19 mouse cellular contexts compared by ENCODE assay signal in genomic region chr6:84441721-84442480, GRCm38 (mm10).
DNase-seq lines count a peak whose midpoint lies in the region; ATAC-seq and TF ChIP-seq lines count a peak whose summit lies in the region.
"Had no signal": no experiment of that assay in that cellular context is flagged by ENCODE, and none has a peak within 500 bp of the region (broad histone marks: within the 10 kb centered on the region; RNA-seq: fewer than 3 reads in every experiment).

No protein-coding gene starts in this region.

- ATAC-seq in forebrain, embryonic 13.5 days = no peak
- no peak for ATAC-seq in forebrain, embryonic 12.5 days (ENCODE audit: low FRiP score)
- ATAC-seq in hindbrain, embryonic 11.5 days (ENCODE audit: low FRiP score) = no peak
- ATAC-seq: CD4-positive, CD25-positive, alpha-beta regulatory T cell, adult 4 months; forebrain, embryonic 15.5 days had no signal

- no peak for TF ChIP-seq CTCF in layer of hippocampus, adult 2 months (conservative IDR thresholded peaks at IDR 0.05)

- H3K27ac ChIP-seq in forebrain, embryonic 13.5 days = peak overlapping the region; percentile 14; the same call in 1 of the 2 replicates
- H3K27ac ChIP-seq in forebrain, embryonic 12.5 days = no peak overlapping the region
- H3K27ac ChIP-seq in layer of hippocampus, adult 2 months = peak overlapping the region; percentile 48; the same call in 1 of the 2 replicates
- no peak overlapping the region for H3K27ac ChIP-seq in hindbrain, embryonic 11.5 days (ENCODE audit: low read depth, low read length)
- H3K27ac ChIP-seq: forebrain, embryonic 15.5 days; hindbrain, embryonic 14.5 days had no signal

- no peaks in the 10 kb centered on the region for H3K27me3 ChIP-seq in forebrain, embryonic 13.5 days
- no peaks in the 10 kb centered on the region for H3K27me3 ChIP-seq in forebrain, embryonic 12.5 days
- no peaks in the 10 kb centered on the region for H3K27me3 ChIP-seq in hindbrain, embryonic 11.5 days (ENCODE audit: control insufficient read depth, insufficient read depth, low read length)
- H3K27me3 ChIP-seq: forebrain, embryonic 15.5 days had no signal

- peaks cover 7% of the 10 kb centered on the region; the same call in 1 of the 2 replicates for H3K9me3 ChIP-seq in forebrain, embryonic 13.5 days (replicated peaks)
- H3K9me3 ChIP-seq in forebrain, embryonic 12.5 days = no peaks in the 10 kb centered on the region
- no peaks in the 10 kb centered on the region for H3K9me3 ChIP-seq in hindbrain, embryonic 11.5 days (ENCODE audit: control insufficient read depth, low read length)
- H3K9me3 ChIP-seq: forebrain, embryonic 15.5 days had no signal

- no peak for DNase-seq in layer of hippocampus, adult 2 months (ENCODE audit: low spot score in 2 of 2)
- no peak for DNase-seq in layer of hippocampus, adult 8-10 months (ENCODE audit: low spot score in 2 of 2)
- peak; percentile 40 for DNase-seq in testis, postnatal 10 days (ENCODE audit: low spot score)
- no peak for DNase-seq in testis, postnatal 14 days (ENCODE audit: low spot score)
- DNase-seq in adrenal gland, postnatal 36 days = no peak
- no peak for DNase-seq in hindbrain, embryonic 11.5 days (ENCODE audit: low spot score)
- DNase-seq: adrenal gland, adult 8-10 months; B cell, adult 2 months; cerebellum, adult 18-20 months; cerebellum, adult 9-11 months; cerebellum, postnatal 36 days; gastrocnemius, postnatal 14 days; heart, postnatal 14 days had no signal

- 55% methylated on average over 5 of the region's 5 CpGs for WGBS in forebrain, embryonic 13.5 days
- WGBS in forebrain, embryonic 12.5 days = 59% methylated on average over 5 of the region's 5 CpGs
- 82% methylated on average over 5 of the region's 5 CpGs for WGBS in hindbrain, embryonic 11.5 days

- H3K9ac ChIP-seq in forebrain, embryonic 13.5 days = no peak overlapping the region
- H3K9ac ChIP-seq in forebrain, embryonic 12.5 days = no peak overlapping the region
- H3K9ac ChIP-seq in hindbrain, embryonic 11.5 days (ENCODE audit: low read depth, low read length) = no peak overlapping the region
- H3K9ac ChIP-seq: forebrain, embryonic 15.5 days; hindbrain, embryonic 14.5 days had no signal

- H3K36me3 ChIP-seq in forebrain, embryonic 13.5 days (ENCODE audit: poor library complexity, severe bottlenecking) = no peaks in the 10 kb centered on the region
- H3K36me3 ChIP-seq in forebrain, embryonic 12.5 days (replicated peaks) = no peaks in the 10 kb centered on the region
- H3K36me3 ChIP-seq in hindbrain, embryonic 11.5 days (ENCODE audit: control insufficient read depth, insufficient read depth, low read length) = no peaks in the 10 kb centered on the region
- H3K36me3 ChIP-seq: forebrain, embryonic 15.5 days; G1E had no signal

- no peak overlapping the region for H3K4me2 ChIP-seq in forebrain, embryonic 13.5 days
- H3K4me2 ChIP-seq in forebrain, embryonic 12.5 days = no peak overlapping the region
- no peak overlapping the region for H3K4me2 ChIP-seq in hindbrain, embryonic 11.5 days (replicated peaks; ENCODE audit: low read depth, low read length)
- H3K4me2 ChIP-seq: forebrain, embryonic 15.5 days; hindbrain, embryonic 14.5 days had no signal

- peaks cover 7% of the 10 kb centered on the region; the same call in 1 of the 2 replicates for H3K4me1 ChIP-seq in forebrain, embryonic 13.5 days
- no peaks in the 10 kb centered on the region for H3K4me1 ChIP-seq in forebrain, embryonic 12.5 days
- no peaks in the 10 kb centered on the region for H3K4me1 ChIP-seq in hindbrain, embryonic 11.5 days (replicated peaks; ENCODE audit: control insufficient read depth, insufficient read depth, low read length)

- H3K4me3 ChIP-seq in forebrain, embryonic 13.5 days = no peak overlapping the region
- no peak overlapping the region for H3K4me3 ChIP-seq in forebrain, embryonic 12.5 days (replicated peaks)
- H3K4me3 ChIP-seq in layer of hippocampus, adult 2 months = no peak overlapping the region
- H3K4me3 ChIP-seq in hindbrain, embryonic 11.5 days (ENCODE audit: low read depth, low read length) = no peak overlapping the region
- H3K4me3 ChIP-seq: forebrain, embryonic 15.5 days had no signal

Comparison
In these comparisons a context has a peak if more than half of its experiments do, and no peak if none do; other contexts are left out.
1. H3K27ac ChIP-seq: peak in forebrain, embryonic 13.5 days (single experiment) and layer of hippocampus, adult 2 months (single experiment); none in forebrain, embryonic 12.5 days (single experiment) and hindbrain, embryonic 11.5 days (single experiment).